Mouse (Mus musculus) adipocyte (in vitro differentiated cells): ENCODE data around the gene Enoph1.
A peak's percentile ranks its signal among the peaks of the same experiment; 100 is the strongest.

Source experiments
- DNase-seq: peaks from one replicate; pipeline ENCODE4 v3.0.0-alpha.2; 2016; ENCODE audit warnings: low spot score

Gene Enoph1

GRCm38 (mm10) chr5:100039602-100040142 is at the start of gene Enoph1, which contains the start of gene Hnrnpdl:
Gene Enoph1, plus strand, starts transcription at chr5:100039985.
Gene Hnrnpdl, minus strand, starts transcription at chr5:100039664.
- peak; percentile 97 for DNase-seq

- DNase-seq: peak; percentile 84
These were observed 45.6 kb upstream of the Enoph1 start for GRCm38 (mm10) chr5:99994166-99994565.

DNA sequence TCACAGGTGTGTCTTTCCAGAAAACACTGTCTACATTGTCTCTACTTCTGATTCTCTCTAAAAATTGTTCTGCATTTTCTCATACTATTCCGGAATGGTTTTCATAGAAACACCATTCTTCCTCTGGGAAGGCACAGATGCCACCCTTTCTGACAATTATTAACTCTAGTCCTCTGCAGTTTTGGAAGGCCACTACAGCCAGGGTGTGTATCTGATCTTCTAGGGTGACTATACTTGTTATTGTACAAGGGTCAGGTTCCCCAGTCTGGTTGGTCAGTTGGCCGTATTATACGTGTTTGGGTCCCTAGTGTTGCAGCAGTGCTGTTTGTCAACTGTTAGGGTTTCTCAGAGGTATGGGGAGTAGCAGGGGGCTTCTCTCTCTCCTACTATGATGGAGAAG is 45.1 kb upstream of the Enoph1 start:
- no peak for DNase-seq

- no peak for DNase-seq
These were observed 39.7 kb upstream of the Enoph1 start for GRCm38 (mm10) chr5:100000048-100000447.

GRCm38 (mm10) chr5:100000500-100000899 is 39.3 kb upstream of the Enoph1 start:
- no peak for DNase-seq

DNA sequence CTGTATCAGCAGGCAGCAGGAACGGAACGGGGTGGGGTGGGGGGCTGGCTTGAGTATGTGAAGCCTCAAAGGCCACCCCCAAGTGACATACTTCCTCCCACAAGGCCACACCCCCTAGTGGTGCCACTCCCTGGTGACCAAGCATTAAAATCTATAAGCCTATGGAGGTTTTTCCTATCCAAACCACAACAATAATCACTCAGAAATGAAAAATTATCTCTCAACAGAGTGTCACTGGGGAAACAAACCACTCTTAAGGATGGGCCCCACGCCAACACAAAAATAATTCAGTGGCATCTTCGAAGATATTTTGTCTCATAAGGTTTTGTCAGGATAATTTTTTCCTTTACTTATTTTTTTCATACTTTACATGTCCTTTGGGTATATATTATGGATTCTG is 35.9 kb upstream of the Enoph1 start:
- DNase-seq: no peak

DNA sequence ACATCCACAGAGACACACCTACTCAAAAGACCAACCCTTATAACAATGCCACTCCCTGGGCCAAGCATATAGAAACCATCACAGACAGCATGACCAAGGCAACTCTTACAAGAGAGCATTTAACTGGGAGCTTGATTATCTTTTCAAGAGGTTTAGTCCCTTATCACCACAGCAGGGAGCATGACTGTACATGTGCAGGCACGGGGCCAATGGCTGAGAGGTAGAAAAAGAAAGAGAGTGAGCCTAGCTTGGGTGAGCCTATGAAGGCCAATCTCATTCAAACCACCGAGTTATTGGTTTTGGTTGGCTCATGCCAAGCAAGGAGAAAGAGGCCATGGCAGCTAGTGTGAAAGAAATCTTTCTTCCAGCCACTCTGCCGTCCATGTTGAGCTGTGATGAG is 34.4 kb upstream of the Enoph1 start:
- DNase-seq: no peak

DNA sequence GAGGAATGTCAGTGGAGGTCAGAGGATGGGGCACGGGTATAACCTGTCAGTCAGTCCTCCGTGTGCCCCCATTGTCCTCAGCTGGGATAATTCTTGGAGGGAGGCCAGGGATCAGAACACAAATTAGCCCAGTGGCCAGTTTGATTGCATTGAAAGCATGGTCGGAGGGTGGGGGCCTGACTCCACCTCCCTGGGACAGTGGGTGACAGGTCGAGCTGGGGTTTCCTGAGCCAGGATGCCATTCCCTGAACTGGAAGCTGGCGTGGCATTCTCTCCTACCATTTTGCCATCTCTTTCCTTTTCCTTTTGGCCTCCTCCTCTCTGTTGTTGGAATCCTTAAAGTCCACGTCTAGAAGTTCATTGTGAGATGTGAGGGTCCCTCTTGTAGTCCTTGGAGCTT is 33.9 kb upstream of the Enoph1 start:
- DNase-seq: no peak

- no peak for DNase-seq
These were observed 33.3 kb upstream of the Enoph1 start for GRCm38 (mm10) chr5:100006324-100007039.

DNA sequence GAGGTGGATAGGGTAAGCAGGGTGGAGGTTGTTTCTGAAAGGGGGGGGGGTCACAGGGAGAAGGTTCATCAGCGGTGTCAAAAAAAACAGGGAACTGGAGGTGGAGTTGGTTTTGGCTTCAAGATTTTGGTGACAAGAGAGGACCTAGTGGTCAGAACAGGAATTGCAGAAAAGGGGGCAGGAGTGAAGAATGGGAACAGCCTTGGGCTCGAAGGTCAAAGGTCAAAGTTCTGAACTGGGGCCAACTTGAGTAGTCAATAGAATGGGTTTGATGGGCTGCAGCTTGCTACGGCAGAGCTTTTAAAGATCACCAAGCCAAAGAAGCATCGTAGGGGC is 32.8 kb upstream of the Enoph1 start:
- DNase-seq: no peak

- DNase-seq: no peak
These were observed 31.3 kb upstream of the Enoph1 start for GRCm38 (mm10) chr5:100008485-100008884.

- DNase-seq: no peak
These were observed 27.2 kb upstream of the Enoph1 start for GRCm38 (mm10) chr5:100012599-100012998.

GRCm38 (mm10) chr5:100020089-100020488 is 19.7 kb upstream of the Enoph1 start:
- no peak for DNase-seq

- no peak for DNase-seq
These were observed 15.4 kb upstream of the Enoph1 start for GRCm38 (mm10) chr5:100024403-100024802.

GRCm38 (mm10) chr5:100024868-100025267 is 14.9 kb upstream of the Enoph1 start:
- no peak for DNase-seq

- peak; percentile 51 for DNase-seq
These were observed 9.7 kb upstream of the Enoph1 start for GRCm38 (mm10) chr5:100030069-100030468.

GRCm38 (mm10) chr5:100032107-100032506 is 7.7 kb upstream of the Enoph1 start:
- no peak for DNase-seq

GRCm38 (mm10) chr5:100032646-100033045 is 7.1 kb upstream of the Enoph1 start:
- no peak for DNase-seq

GRCm38 (mm10) chr5:100035950-100036349 is 3.8 kb upstream of the Enoph1 start:
- no peak for DNase-seq

- peak; percentile 47 for DNase-seq
These were observed 3.1 kb upstream of the Enoph1 start for GRCm38 (mm10) chr5:100036681-100037080.

DNA sequence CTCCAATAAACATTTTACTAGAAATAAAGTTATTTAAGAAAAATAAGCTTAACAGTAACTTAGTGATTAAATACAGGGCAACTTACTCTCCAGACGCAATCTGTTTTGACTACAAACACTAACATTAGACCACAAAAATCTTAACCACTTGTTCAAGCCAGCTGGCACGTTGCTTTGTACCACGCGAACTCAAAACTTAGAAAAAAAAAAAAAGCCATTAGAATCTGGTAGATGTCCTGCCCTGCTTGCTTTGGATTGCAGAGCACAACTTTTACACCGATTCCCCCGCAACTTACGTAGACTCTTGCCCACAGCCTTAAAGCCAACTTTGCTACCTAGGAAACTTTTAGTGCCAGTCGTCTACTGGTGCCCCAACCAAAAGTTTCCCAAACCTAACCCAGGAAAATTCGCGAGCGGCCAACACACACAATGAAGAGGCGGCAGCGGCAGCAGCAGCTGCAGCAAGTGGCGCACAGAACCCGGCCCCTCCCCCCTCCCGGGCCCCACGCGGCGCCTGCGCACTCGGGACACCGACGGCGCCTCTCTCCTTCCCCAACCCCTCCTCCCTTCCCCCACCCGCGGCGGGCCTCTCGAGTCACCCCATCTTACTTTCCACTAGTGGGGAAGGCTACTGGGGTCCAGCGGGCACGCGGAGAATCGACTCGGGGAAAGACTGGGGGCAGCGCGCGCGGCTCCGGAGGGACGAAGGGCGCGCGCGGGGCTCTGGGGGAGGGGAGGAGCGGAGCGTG is 1.6 kb upstream of the Enoph1 start:
- peak; percentile 91 for DNase-seq

DNA sequence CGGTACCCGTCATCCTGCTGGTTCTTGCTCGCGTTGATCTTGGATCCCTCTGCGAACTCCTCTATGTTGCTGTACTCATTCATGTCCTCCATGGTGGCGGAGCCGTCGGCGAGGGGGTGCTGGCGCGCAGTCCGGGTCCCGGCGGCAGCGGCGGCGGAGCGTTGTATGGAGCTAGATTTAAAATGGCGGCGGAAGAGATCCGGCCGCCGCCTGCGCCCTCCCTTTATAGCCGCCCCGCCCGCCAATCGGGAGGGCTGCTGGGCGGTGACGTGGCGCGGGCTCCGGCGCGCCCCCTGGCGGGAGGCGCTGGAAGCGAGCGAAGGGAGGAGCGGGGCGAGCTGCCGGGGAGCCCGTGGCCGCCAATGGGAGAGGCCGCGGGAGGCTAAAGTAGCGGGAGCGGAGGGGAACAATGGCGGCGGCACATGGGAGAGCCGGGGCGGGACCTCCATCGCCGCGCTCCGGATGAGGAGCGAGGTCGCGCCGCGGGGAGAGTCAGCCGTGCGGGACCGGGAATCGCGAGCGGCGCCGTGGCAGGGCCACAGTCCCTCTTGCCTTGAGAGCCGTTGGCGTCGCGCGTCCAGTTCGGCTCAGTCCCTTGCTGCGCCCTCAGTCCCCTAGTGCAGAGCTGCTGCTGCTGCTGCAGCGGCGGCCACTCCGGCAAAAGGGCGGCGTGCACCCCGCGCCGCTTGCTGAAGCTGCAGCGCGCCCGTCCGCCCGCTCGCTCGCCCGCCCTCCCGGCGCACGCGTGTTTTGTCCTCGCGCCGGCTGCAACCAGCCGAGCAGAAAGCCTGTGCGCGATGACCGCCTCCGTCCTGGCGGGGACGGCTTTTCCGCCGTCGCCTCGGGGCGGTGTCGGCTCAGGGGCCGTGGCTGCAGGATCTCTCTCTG is 827 bp upstream of the Enoph1 start:
- peak; percentile 92 for DNase-seq
